Mouse (Mus musculus) gastrocnemius, adult 2 months (tissue): ENCODE measurements around the gene Timp3. TPM values are rescaled to one million over a fixed set of nuclear protein-coding genes. Genes with fewer than 3 reads are reported as not detected.

Experiments used
- DNase-seq: peaks from one replicate; pipeline ENCODE4 v3.0.0; 2022
- H3K27ac ChIP-seq: fragments of 200-600 bp; 2 replicates; pipeline ENCODE4 v1.8.1; 2022; ENCODE audit warnings: mild to moderate bottlenecking
- H3K4me3 ChIP-seq: fragments of 200-600 bp; 2 replicates; pipeline ENCODE4 v1.8.1; 2022; ENCODE audit warnings: mild to moderate bottlenecking, moderate library complexity
- CTCF ChIP-seq: fragments of 200-600 bp; IDR thresholded peaks from 2 replicates; pipeline ENCODE4 v1.8.1; 2022; ENCODE audit warnings: antibody characterized with exemption, mild to moderate bottlenecking, moderate library complexity
- intact Hi-C: fragments of 180-260 bp; cut with DNase I; formaldehyde crosslinking; loops from one replicate; pipeline ENCODE4 v1.15.1; 2025
- total RNA-seq, 2 experiments: library from RNA; stranded (reverse); gene quantifications; 2 replicates each; pipeline ENCODE4 v1.2.3; 2021

Timp3 gene
- total RNA-seq, 2 experiments from 2014 or later, result 71.5 to 81.6 TPM

DNA sequence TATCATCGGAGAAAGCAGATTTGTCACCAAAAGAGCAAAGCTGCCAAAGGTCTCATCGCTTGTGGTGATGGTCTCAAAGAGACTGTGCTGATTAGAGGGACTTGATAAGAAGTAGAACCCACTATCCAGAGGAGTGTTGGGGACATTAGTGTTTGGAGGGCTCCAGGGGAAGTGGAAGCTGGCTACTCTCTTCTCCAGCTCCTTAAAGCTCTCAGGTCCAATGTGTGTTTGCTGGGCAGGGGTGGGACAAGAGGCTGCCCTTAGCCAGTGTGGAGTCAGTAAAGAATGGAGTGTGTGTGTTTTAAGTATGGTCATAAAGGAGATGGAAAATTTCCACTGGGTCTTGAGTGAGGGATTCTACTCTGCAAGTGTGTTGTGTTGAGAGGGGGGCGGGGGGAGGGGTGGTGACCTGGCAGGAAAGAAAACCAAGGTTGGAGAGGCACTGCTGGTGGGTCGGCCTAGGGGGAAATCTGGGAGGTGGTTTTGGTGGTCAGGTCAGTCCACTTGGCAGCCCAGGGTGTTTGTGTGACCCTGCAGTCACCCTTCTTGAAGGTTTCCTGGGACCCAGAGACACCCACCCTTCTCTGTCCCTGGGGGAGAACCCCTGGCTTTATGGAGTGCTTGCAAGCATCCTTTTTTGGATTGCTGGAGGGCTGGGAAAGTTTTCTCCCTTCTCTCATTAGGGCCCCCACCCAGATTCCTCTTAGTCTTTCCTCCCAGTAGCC lies 1.6 kb downstream of the Timp3 start:
- Histone ChIP-seq H3K27ac (peak overlapping the region; percentile 96), H3K4me3 (peak overlapping the region; percentile 89)
- intact Hi-C loops, result loop anchor here (1.0 to 2.0 kb wide), 2 partner anchors 39 to 151 kb away; no protein-coding TSS in a partner anchor
- peak; percentile 57 for DNase-seq
- TF ChIP-seq CTCF, result no peak

DNA sequence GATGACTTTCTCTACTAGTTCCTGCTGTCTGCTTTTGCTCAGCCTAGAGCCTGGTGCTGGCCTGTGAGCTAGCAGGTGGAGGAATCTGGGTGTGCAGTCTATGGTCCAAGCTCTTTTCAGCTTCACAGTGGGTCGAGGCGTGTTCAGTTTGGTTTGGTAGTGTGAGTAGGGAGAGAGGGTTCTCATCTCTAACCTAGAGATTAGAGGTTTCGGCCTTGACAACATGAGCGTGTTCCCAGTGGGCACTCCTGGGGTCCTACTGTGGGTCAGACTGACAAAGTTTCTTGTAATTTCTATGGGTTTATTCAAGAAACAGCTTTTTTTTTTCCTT lies 2.1 kb downstream of the Timp3 start:
- no peak for DNase-seq
- intact Hi-C loops, result loop anchor here (1.0 to 2.0 kb wide), 2 partner anchors 39 to 150 kb away; no protein-coding TSS in a partner anchor
- Histone ChIP-seq H3K27ac (peak overlapping the region; percentile 96), H3K4me3 (peak overlapping the region; percentile 89)
- no peak for TF ChIP-seq CTCF

DNA sequence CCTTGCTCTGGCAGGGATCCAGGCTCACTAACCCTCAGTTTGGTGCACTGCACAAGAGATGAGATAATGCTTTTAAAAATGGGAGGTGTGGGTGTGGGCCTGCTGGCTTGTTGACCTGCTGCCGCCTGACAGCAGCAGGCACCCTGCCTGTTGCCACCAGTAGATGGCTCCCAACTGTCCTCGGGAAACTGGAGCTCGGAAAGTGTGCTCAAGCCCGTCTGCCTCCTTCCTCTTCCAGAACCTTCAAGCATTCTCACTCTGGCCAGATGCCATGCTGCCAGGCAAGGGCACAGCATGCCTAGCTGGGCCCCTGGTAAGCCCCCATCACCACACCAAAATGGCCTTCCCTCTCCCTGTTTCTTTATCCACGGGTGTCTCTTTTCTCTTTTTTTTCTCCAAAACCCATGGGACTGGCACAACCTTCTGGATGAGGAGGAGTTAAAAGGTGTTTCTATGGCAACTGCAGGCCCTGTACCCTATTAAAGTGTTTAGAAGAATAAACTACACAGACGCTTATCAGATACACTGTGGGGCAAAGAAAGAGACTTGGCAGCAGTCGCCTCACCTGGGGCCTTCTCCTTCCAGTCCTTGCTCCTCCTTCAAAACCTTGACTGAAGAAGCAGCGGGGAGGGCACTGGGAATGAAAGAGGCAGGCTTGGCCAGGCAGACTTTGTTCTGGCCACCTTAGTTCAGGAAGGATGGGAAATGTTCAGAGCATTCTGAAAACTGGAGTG lies 2.8 kb downstream of the Timp3 start:
- DNase-seq, result peak; percentile 89
- peak; percentile 94 for TF ChIP-seq CTCF
- Histone ChIP-seq H3K27ac (peak overlapping the region; percentile 96), H3K4me3 (peak overlapping the region; percentile 89)
- intact Hi-C loops, result loop anchor here (1.0 to 2.0 kb wide), 2 partner anchors 38 to 149 kb away; no protein-coding TSS in a partner anchor

DNA sequence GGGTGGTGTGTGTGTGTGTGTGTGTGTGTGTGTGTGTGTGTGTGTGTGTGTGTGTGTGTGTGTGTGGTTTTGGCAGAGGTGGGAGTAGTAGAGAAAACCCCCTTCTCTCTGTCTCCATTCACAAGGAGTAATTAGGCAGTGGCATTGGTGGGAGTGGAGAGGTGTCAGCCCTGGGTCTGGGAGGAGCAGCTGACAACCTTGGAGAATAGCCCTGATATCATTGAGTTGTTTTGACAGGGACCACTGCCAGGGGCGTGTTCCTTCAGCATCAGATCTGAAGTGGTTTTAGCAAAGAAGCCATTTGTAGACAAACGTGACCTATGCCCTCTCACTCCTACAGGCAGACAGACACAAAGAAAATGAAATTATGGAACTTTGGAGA lies 3.3 kb downstream of the Timp3 start:
- H3K4me3 ChIP-seq, result peak overlapping the region; percentile 89
- intact Hi-C loops, result loop anchor here (2.0 kb wide), 1 partner anchor 37 kb away; no protein-coding TSS in a partner anchor
- no peak for TF ChIP-seq CTCF

DNA sequence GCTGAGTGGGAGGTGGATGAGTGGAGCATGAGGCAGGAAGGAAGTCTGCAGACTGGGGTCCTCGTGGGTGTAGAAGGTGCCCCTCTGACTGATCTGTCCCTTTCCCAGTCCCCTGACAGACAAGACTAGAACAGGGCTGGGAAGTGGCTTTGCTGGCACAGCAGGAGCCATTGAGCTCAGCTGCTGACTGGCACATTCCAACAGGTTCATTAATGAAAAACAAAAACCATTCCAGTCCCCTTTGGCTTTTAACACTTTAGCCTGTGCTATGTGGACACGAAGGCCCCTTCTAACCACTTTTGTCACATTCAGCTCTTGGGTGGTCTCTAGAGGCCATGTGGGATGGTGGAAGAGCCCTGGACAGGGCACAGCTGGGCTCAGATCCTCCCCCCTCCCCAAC lies 4.4 kb downstream of the Timp3 start:
- no peak for DNase-seq
- Histone ChIP-seq H3K4me3 (peak overlapping the region; percentile 89), H3K27ac (peak overlapping the region; percentile 85)
- TF ChIP-seq CTCF, result no peak
- intact Hi-C loops, result no loop called here

More for the DNA sequence above, 3.3 kb downstream of the Timp3 start:
- peak; percentile 57 for DNase-seq
- peak overlapping the region; percentile 96 for H3K27ac ChIP-seq

DNA sequence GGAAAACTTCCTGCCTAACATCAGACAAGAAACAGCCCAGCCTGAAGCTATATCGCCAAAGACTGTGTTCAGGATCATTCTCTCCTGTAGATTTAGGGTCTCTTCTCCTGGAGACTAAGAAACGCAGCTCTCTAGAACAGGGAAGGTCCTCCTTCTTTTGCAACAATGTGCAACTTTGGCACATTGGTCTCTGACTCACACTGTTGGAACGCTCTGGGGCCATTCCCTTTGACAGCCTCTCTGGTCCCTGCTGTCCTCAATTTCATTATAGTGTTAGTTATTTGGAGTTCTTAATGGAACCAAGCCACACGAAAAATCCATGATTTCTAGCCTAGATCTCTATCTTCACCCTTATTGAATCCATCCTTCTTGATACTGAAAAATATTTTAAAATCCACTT lies 7.1 kb downstream of the Timp3 start:
- TF ChIP-seq CTCF, result no peak
- H3K4me3 ChIP-seq, result peak overlapping the region; percentile 13; the same call in 1 of the 2 replicates
- intact Hi-C loops, result no loop called here
- peak; percentile 55 for DNase-seq
- peak overlapping the region; percentile 85 for H3K27ac ChIP-seq

DNA sequence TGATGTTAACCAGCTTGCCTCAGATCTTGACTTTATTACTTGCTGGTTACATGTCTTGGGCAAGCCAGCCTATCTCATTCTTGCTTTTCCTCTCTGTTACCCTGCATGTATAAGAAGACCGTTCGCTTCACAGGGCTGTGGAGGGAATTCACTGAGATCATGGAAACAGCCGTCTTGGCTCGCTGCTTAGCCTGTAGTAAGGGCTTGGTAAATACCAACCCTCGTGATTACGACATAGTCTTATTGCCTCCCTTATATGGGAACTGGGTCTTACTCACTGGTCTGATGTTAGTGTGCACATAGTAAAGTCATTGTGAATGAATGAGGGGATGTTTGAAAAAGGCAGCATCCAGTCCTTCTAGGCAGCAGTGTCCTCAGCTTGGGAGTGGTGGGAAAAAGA lies 10.4 kb downstream of the Timp3 start:
- no peak for TF ChIP-seq CTCF
- intact Hi-C loops, result loop anchor here (5.0 kb wide), 1 partner anchor 47 kb away; no protein-coding TSS in a partner anchor
- H3K4me3 ChIP-seq, result peak overlapping the region; percentile 28
- DNase-seq, result peak; percentile 78
- H3K27ac ChIP-seq, result peak overlapping the region; percentile 85

DNA sequence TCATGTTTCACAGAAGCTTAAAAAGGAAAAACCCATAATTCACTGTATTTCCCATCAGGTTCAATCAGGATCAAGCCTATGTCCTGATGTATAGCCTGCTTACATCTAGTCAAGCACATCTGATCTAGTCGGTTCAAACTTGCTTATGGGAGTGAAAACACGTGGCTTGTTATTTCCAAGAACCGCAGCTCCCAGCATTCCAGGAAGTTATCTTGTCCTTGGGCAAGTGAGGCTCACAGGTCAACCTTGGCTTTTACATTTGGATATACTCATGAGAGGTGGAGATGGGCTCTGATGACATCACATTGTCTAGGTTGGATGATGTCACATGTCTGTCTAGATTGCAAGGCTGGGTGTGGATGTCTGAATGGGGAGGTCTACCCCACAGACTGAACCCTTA lies 12.8 kb downstream of the Timp3 start:
- no peak for DNase-seq
- TF ChIP-seq CTCF, result no peak
- intact Hi-C loops, result loop anchor here (5.0 kb wide), 1 partner anchor 44 kb away; no protein-coding TSS in a partner anchor
- H3K27ac ChIP-seq, result peak overlapping the region; percentile 83
- H3K4me3 ChIP-seq, result no peak overlapping the region

DNA sequence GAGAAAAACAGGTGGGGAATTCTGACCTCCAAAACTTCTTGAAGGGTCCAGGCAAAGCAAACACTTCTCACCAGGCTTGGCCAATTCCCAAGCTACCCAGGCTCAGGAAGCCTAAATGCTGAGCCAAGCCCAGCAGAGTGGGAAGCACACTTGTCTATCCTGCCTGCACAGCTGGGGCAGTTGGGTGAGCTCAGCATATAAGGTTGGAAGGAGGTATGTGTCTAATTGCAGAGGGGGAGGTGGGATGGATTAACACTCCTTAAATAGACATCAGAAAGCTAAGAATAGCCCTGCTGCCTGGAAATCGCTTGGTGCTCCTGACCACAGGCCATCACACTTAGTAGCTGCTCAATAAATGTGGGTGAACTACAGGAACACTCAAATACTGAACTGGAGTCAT lies 13.3 kb downstream of the Timp3 start:
- no peak overlapping the region for H3K4me3 ChIP-seq
- no peak for TF ChIP-seq CTCF
- intact Hi-C loops, result loop anchor here (5.0 kb wide), 1 partner anchor 44 kb away; no protein-coding TSS in a partner anchor
- H3K27ac ChIP-seq, result peak overlapping the region; percentile 83
- DNase-seq, result peak; percentile 62

DNA sequence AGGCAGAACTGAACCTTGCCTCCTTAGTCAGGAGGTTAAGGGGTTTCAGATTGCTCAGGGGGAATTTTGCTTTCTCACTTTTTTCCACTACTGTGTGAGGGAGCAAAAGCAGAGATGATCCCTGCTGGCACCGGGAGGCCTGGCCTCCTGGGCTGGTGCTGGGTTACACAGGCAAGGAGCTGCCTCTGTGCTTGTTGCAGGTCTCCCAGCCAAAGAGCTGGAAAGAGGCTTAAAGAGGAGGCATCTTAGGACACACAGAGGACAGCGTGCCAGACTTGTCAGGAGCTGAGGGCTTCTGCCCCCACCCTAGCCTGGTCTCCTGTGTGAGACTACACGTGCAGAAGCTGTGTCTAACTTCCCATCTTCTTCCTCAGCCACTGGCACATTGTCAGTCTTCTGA lies 15.3 kb downstream of the Timp3 start:
- H3K4me3 ChIP-seq, result peak overlapping the region; percentile 14; the same call in 1 of the 2 replicates
- DNase-seq, result peak; percentile 85
- intact Hi-C loops, result no loop called here
- peak overlapping the region; percentile 83 for H3K27ac ChIP-seq
- no peak for TF ChIP-seq CTCF

DNA sequence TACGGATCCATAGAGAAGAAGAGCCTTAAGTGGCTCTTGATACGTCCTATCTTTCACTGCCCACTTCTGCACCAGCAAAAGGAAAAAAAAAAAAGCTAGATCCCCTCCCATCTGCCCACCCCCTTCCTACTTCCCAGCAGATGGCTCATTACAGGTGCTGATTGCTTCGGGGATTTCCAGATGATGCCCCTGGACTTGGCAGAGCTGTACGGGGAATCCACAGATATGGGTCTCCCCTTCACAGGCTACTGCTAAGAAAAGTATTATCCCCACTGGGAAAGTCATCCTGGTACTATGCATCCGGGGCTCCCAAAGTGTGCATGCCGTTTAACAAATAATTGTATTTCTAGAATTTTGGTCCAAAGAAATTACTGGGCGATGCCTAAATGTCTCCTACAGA lies 17.5 kb downstream of the Timp3 start:
- Histone ChIP-seq H3K4me3 (no peak overlapping the region; the same call in 1 of the 2 replicates), H3K27ac (peak overlapping the region; percentile 83)
- intact Hi-C loops, result no loop called here
- DNase-seq, result no peak
- no peak for TF ChIP-seq CTCF

DNA sequence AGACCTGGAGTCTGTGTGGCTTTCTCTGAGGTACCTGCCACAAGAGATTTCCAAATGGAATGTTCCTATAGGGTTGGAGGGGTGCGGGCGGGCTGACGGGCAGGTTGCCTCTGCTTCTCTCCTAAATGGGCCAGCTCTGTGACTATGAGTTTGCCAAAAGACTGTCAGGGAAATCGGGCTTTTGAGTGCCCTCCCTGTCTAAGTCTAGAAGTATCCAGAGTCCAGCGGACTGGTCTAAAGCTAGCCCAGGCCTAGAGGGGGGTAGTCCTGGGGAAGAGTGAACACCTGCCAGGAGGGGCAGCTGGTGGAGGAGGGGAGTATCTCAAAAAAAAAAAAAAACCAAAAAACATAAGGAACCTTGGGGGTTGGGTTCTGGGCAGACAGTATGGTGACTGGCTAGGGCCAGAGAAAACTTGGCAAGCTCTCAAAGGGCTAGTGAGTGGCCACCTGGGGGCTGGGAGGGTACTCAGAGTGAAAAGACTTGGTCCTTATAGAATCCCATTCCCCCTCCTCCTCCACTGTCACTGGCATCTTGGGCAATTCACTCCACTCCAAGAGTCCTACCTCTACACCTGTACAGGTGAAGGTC lies 18.5 kb downstream of the Timp3 start:
- intact Hi-C loops, result no loop called here
- no peak overlapping the region for H3K4me3 ChIP-seq
- no peak for DNase-seq
- peak overlapping the region; percentile 83 for H3K27ac ChIP-seq
- TF ChIP-seq CTCF, result no peak

DNA sequence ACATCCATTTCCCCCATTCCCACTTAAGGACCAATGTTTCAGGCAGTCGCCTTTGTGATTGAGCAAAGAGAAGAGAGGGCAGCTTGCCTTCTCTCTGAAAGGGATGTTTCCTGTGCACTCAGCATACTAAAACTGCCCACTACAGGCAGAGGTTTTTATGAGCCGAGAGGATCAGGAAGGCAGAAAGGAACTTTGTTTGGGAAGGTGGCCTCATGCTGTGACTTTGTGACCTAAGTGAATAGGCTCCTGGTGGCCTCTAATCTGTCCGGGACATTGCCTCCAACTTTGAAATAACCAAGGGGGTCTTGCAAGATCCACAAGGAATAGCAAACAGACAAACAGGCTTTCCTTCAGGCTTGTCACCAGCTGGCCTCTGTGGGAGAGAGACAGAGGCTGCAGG lies 19.4 kb downstream of the Timp3 start:
- H3K27ac ChIP-seq, result peak overlapping the region; percentile 83
- no peak for TF ChIP-seq CTCF
- intact Hi-C loops, result no loop called here
- no peak overlapping the region for H3K4me3 ChIP-seq
- DNase-seq, result no peak
